Mouse (Mus musculus) heart, adult 8-10 months (tissue): Measurements from ENCODE around the gene H2-DMb2. TPM values are rescaled to one million over a fixed set of nuclear protein-coding genes. Genes with fewer than 3 reads are reported as not detected.

ENCODE experiments used
- DNase-seq: peaks from one replicate; pipeline ENCODE4 v3.0.0; 2022; ENCODE audit warnings: low spot score
- total RNA-seq, 4 experiments: library from RNA; stranded (reverse); gene quantifications; 2 replicates each; pipeline ENCODE4 v1.2.4; 2022

H2-DMb2 gene
- total RNA-seq = 1 to 10 TPM in 2 of 4 experiments, under 1 TPM in 2; 0.65 to 1.1 (median 0.97) TPM

- peak; percentile 57 for DNase-seq
Measured at GRCm38 (mm10) chr17:34143033-34143432, at the start of gene H2-DMb2. Gene H2-DMb2, plus strand, starts transcription at chr17:34143307.

GRCm38 (mm10) chr17:34094283-34095035 is 48.6 kb upstream of the H2-DMb2 start:
- DNase-seq = no peak

- DNase-seq = no peak
Measured at GRCm38 (mm10) chr17:34096497-34097010, 46.6 kb upstream of the H2-DMb2 start.

GRCm38 (mm10) chr17:34097272-34097671 is 45.8 kb upstream of the H2-DMb2 start:
- DNase-seq = no peak

GRCm38 (mm10) chr17:34098709-34099479 is 44.2 kb upstream of the H2-DMb2 start:
- no peak for DNase-seq

- DNase-seq = no peak
Measured at GRCm38 (mm10) chr17:34099531-34099930, 43.6 kb upstream of the H2-DMb2 start.

GRCm38 (mm10) chr17:34101185-34101584 is 41.9 kb upstream of the H2-DMb2 start:
- no peak for DNase-seq

- peak; percentile 93 for DNase-seq
Measured at GRCm38 (mm10) chr17:34101604-34102032, 41.5 kb upstream of the H2-DMb2 start.

GRCm38 (mm10) chr17:34102831-34103230 is 40.3 kb upstream of the H2-DMb2 start:
- DNase-seq = no peak

GRCm38 (mm10) chr17:34104804-34105203 is 38.3 kb upstream of the H2-DMb2 start:
- DNase-seq = no peak

- DNase-seq = no peak
Measured at GRCm38 (mm10) chr17:34106555-34106954, 36.6 kb upstream of the H2-DMb2 start.

- DNase-seq = no peak
Measured at GRCm38 (mm10) chr17:34107109-34107867, 35.8 kb upstream of the H2-DMb2 start.

GRCm38 (mm10) chr17:34108460-34108859 is 34.6 kb upstream of the H2-DMb2 start:
- no peak for DNase-seq

GRCm38 (mm10) chr17:34109038-34109805 is 33.9 kb upstream of the H2-DMb2 start:
- no peak for DNase-seq

GRCm38 (mm10) chr17:34109806-34110195 is 33.3 kb upstream of the H2-DMb2 start:
- DNase-seq = no peak

GRCm38 (mm10) chr17:34110309-34110708 is 32.8 kb upstream of the H2-DMb2 start:
- DNase-seq = no peak

- no peak for DNase-seq
Measured at GRCm38 (mm10) chr17:34114114-34114513, 29.0 kb upstream of the H2-DMb2 start.

GRCm38 (mm10) chr17:34116736-34117370 is 26.3 kb upstream of the H2-DMb2 start:
- peak; percentile 26 for DNase-seq

GRCm38 (mm10) chr17:34117421-34118112 is 25.5 kb upstream of the H2-DMb2 start:
- no peak for DNase-seq
